Mouse (Mus musculus): Measurements from ENCODE around the gene 4930519P11Rik. TPM values are rescaled to one million over a fixed set of nuclear protein-coding genes. Genes with fewer than 3 reads are reported as not detected.

4930519P11Rik gene
- polyA plus RNA-seq, 1 experiment, result not detected

- Histone ChIP-seq H3K27ac (ENCODE audit: insufficient read depth, low read depth, low read length) (no peak overlapping the region), H3K4me1 (ENCODE audit: control insufficient read depth, insufficient read depth, low read length) (peaks cover 4% of the 10 kb centered on the region), H3K4me3 (ENCODE audit: insufficient read depth, low read length) (no peak overlapping the region)
- no peak for TF ChIP-seq POLR2A (IDR thresholded peaks at IDR 0.05; ENCODE audit: borderline replicate concordance, low read depth, low read length)
- no peak for TF ChIP-seq CTCF (IDR thresholded peaks at IDR 0.05; ENCODE audit: low read depth, low read length)
Measured at GRCm38 (mm10) chr2:154589051-154589450, 24.2 kb downstream of the 4930519P11Rik start.

DNA sequence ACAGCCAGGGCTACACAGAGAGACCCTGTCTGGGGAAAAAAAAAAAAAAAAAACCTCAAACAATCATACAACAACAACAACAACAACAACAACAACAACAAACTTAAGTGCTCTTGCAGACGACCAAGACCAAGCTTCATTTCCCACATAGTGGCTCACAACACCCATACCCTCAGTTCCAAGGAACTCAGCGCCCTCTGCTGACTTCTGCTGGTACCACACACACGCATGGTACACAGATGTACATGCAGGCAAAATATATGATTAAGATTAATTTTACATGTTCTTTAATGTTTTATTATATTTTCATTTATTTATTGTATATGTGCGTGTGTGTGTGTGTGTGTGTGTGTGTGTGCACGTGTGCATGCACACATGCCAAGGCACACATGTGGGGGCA is 26.8 kb downstream of the 4930519P11Rik start:
- H3K4me3 ChIP-seq (ENCODE audit: insufficient read depth, low read length), result no peak overlapping the region
- TF ChIP-seq CTCF (IDR thresholded peaks at IDR 0.05; ENCODE audit: low read depth, low read length) (no peak), POLR2A (IDR thresholded peaks at IDR 0.05; ENCODE audit: borderline replicate concordance, low read depth, low read length) (no peak)
- H3K4me1 ChIP-seq (ENCODE audit: control insufficient read depth, insufficient read depth, low read length), result no peaks in the 10 kb centered on the region
- H3K27ac ChIP-seq (ENCODE audit: insufficient read depth, low read depth, low read length), result no peak overlapping the region

GRCm38 (mm10) chr2:154584931-154585601 is 28.2 kb downstream of the 4930519P11Rik start:
- TF ChIP-seq POLR2A (IDR thresholded peaks at IDR 0.05; ENCODE audit: borderline replicate concordance, low read depth, low read length) (no peak), CTCF (IDR thresholded peaks at IDR 0.05; ENCODE audit: low read depth, low read length) (no peak)
- no peak overlapping the region for H3K4me3 ChIP-seq (ENCODE audit: insufficient read depth, low read length)
- no peak overlapping the region for H3K27ac ChIP-seq (ENCODE audit: insufficient read depth, low read depth, low read length)
- H3K4me1 ChIP-seq (ENCODE audit: control insufficient read depth, insufficient read depth, low read length), result 0 out of 2 replicates have a peak, but pooled peaks cover under 1% of the 10 kb centered on the region

GRCm38 (mm10) chr2:154583906-154584872 is 29.0 kb downstream of the 4930519P11Rik start:
- TF ChIP-seq POLR2A (IDR thresholded peaks at IDR 0.05; ENCODE audit: borderline replicate concordance, low read depth, low read length) (no peak), CTCF (IDR thresholded peaks at IDR 0.05; ENCODE audit: low read depth, low read length) (no peak)

DNA sequence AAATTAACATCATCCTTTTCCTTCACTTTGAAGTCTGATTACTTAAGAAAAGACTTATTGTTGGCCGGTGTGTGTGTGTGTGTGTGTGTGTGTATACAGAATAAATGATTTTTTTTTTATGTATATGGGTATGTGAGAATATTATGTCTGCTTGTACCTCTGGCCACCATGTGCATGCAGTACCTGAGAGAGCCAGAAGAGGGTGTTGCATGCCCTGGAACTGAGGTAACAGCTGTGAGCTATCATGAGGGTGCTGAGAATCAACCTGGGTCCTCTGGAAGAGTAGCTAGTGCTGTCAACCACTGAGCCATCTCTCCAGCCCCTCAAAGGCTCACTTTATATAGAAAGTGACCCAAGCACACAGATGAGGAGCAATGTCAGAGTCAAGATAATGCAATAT is 31.8 kb downstream of the 4930519P11Rik start:
- Histone ChIP-seq H3K4me3 (ENCODE audit: insufficient read depth, low read length) (no peak overlapping the region), H3K4me1 (ENCODE audit: control insufficient read depth, insufficient read depth, low read length) (0 out of 2 replicates have a peak, but pooled peaks cover 2% of the 10 kb centered on the region), H3K27ac (ENCODE audit: insufficient read depth, low read depth, low read length) (no peak overlapping the region)
- TF ChIP-seq POLR2A (IDR thresholded peaks at IDR 0.05; ENCODE audit: borderline replicate concordance, low read depth, low read length), result no peak
- TF ChIP-seq CTCF (IDR thresholded peaks at IDR 0.05; ENCODE audit: low read depth, low read length), result no peak

More at GRCm38 (mm10) chr2:154583906-154584872, 29.0 kb downstream of the 4930519P11Rik start:
- H3K4me1 ChIP-seq (ENCODE audit: control insufficient read depth, insufficient read depth, low read length), result 0 out of 2 replicates have a peak, but pooled peaks cover 2% of the 10 kb centered on the region
- no peak overlapping the region for H3K27ac ChIP-seq (ENCODE audit: insufficient read depth, low read depth, low read length)
- H3K4me3 ChIP-seq (ENCODE audit: insufficient read depth, low read length), result no peak overlapping the region

DNA sequence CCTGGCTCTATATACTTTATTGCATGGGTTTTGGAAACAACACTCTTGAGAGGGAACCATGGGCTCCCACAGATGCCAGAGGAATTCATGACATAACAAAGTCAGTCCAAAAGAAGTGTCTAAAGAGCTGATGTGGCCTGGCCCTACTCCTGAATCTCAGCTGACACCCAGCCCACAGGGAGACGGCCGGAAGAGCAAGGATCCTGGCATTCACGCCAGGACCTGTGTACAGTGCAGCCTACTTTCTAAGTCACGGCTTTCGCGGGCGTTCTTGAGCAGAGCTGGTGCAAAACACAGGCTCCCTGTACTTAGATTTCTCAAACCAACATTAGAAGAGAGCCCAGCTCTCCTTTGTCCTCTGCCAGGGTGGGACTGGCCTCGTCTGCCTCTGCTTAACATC is 32.7 kb downstream of the 4930519P11Rik start:
- Histone ChIP-seq H3K27ac (ENCODE audit: insufficient read depth, low read depth, low read length) (no peak overlapping the region), H3K4me1 (ENCODE audit: control insufficient read depth, insufficient read depth, low read length) (0 out of 2 replicates have a peak, but pooled peaks cover 2% of the 10 kb centered on the region), H3K4me3 (ENCODE audit: insufficient read depth, low read length) (no peak overlapping the region)
- no peak for TF ChIP-seq POLR2A (IDR thresholded peaks at IDR 0.05; ENCODE audit: borderline replicate concordance, low read depth, low read length)
- no peak for TF ChIP-seq CTCF (IDR thresholded peaks at IDR 0.05; ENCODE audit: low read depth, low read length)

DNA sequence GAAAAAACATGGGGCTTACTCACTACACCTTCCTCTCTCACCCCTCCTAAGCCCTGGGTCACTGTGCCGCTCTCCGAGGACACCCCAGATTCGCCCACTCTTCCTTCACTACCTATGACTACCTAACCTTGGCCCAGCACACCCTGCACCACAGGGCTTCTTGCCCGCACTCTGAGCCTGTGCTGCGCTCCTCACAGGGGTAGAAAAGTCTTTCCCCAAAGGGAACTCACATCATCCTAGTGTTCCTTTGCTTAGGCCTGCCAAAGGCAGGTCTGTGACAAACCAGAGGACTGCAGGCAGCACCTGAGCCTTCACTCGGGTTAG is 35.5 kb downstream of the 4930519P11Rik start:
- TF ChIP-seq POLR2A (IDR thresholded peaks at IDR 0.05; ENCODE audit: borderline replicate concordance, low read depth, low read length) (no peak), CTCF (IDR thresholded peaks at IDR 0.05; ENCODE audit: low read depth, low read length) (no peak)
- Histone ChIP-seq H3K4me3 (ENCODE audit: insufficient read depth, low read length) (no peak overlapping the region), H3K4me1 (ENCODE audit: control insufficient read depth, insufficient read depth, low read length) (peaks cover 9% of the 10 kb centered on the region), H3K27ac (ENCODE audit: insufficient read depth, low read depth, low read length) (no peak overlapping the region)

- H3K4me1 ChIP-seq (ENCODE audit: control insufficient read depth, insufficient read depth, low read length), result peaks cover 10% of the 10 kb centered on the region
- H3K4me3 ChIP-seq (ENCODE audit: insufficient read depth, low read length), result no peak overlapping the region
- TF ChIP-seq POLR2A (IDR thresholded peaks at IDR 0.05; ENCODE audit: borderline replicate concordance, low read depth, low read length), result no peak
- no peak for TF ChIP-seq CTCF (IDR thresholded peaks at IDR 0.05; ENCODE audit: low read depth, low read length)
- H3K27ac ChIP-seq (ENCODE audit: insufficient read depth, low read depth, low read length), result no peak overlapping the region
Measured at GRCm38 (mm10) chr2:154576876-154577743, 36.1 kb downstream of the 4930519P11Rik start.

GRCm38 (mm10) chr2:154574271-154574670 is 39.0 kb downstream of the 4930519P11Rik start:
- Histone ChIP-seq H3K4me1 (ENCODE audit: control insufficient read depth, insufficient read depth, low read length) (peaks cover 23% of the 10 kb centered on the region), H3K27ac (ENCODE audit: insufficient read depth, low read depth, low read length) (peak overlapping the region; percentile 45), H3K4me3 (ENCODE audit: insufficient read depth, low read length) (no peak overlapping the region)
- TF ChIP-seq POLR2A (IDR thresholded peaks at IDR 0.05; ENCODE audit: borderline replicate concordance, low read depth, low read length) (no peak), CTCF (IDR thresholded peaks at IDR 0.05; ENCODE audit: low read depth, low read length) (no peak)

Measured in bone marrow macrophage, adult 2 months (primary cell).